Mouse (Mus musculus) stomach, embryonic 14.5 days (tissue): ENCODE data around the gene Galns. TPM values are rescaled to one million over a fixed set of nuclear protein-coding genes. Genes with fewer than 3 reads are reported as not detected.
A peak's percentile ranks its signal among the peaks of the same experiment; 100 is the strongest.
"Not testable (repeated sequence)": the region's sequence is repeated elsewhere in the genome, so short reads cannot be mapped to it uniquely, and the experiment has no call there.

Experiments used
- ATAC-seq: fragments of 200-750 bp; cut with Nextera tagmentation; 2 replicates; pipeline ENCODE4 v1.8.0; 2017; ENCODE audit warnings: low read depth, moderate TSS enrichment; ENCODE audit not compliant: insufficient number of reproducible peaks, insufficient read depth, low FRiP score
- H3K27ac ChIP-seq: fragments of 300-500 bp; sonication (generic); 2 replicates; pipeline ENCODE4 v1.5.1; 2014; ENCODE audit warnings: mild to moderate bottlenecking, low read length, moderate library complexity, mixed read lengths
- H3K27me3 ChIP-seq: fragments of 300-500 bp; sonication (generic); 2 replicates; pipeline ENCODE4 v1.6.1; 2014; ENCODE audit warnings: low read length, control low read depth, mixed read lengths; ENCODE audit not compliant: control insufficient read depth, insufficient read depth
- H3K36me3 ChIP-seq: fragments of 300-500 bp; sonication (generic); 2 replicates; pipeline ENCODE4 v1.6.1; 2014; ENCODE audit warnings: mild to moderate bottlenecking, control low read depth, low read length, moderate library complexity, mixed read lengths; ENCODE audit not compliant: control insufficient read depth, insufficient read depth
- H3K4me1 ChIP-seq: fragments of 300-500 bp; sonication (generic); 2 replicates; pipeline ENCODE4 v1.6.1; 2014; ENCODE audit warnings: low read length, control low read depth, mixed read lengths; ENCODE audit not compliant: control insufficient read depth, insufficient read depth
- H3K4me2 ChIP-seq: fragments of 300-500 bp; sonication (generic); replicated peaks from 2 replicates; pipeline ENCODE4 v1.6.1; 2014; ENCODE audit warnings: low read depth, low read length, control low read depth
- H3K4me3 ChIP-seq: fragments of 300-500 bp; sonication (generic); 2 replicates; pipeline ENCODE4 v1.5.1; 2014; ENCODE audit warnings: low read depth, low read length, control low read depth
- H3K9ac ChIP-seq: fragments of 300-500 bp; sonication (generic); replicated peaks from 2 replicates; pipeline ENCODE4 v1.6.1; 2014; ENCODE audit warnings: low read depth, mild to moderate bottlenecking, control low read depth, low read length, moderate library complexity, mixed read lengths
- H3K9me3 ChIP-seq: fragments of 300-500 bp; sonication (generic); 2 replicates; pipeline ENCODE4 v1.6.1; 2016; ENCODE audit warnings: low read depth, low read length, control low read depth; ENCODE audit not compliant: control insufficient read depth
- WGBS: fragments of 180-500 bp; shearing (Covaris S2); extraction: QIAGEN DNeasy Blood & Tissue Kit; methylation state at CpG from one replicate; pipeline ENCODE4 v1.1.7; 2014; 5-methylcytosine and 5-hydroxymethylcytosine counted together
- polyA plus RNA-seq: library from polyadenylated mRNA; unstranded; fragments of >200 nt; fragmentation: Nextera tagmentation; extraction: Ambion mirVana; gene quantifications from 2 replicates; pipeline ENCODE4 v1.2.1, GENCODE M21; 2014

Gene Galns
- polyA plus RNA-seq, 1 experiment from 2014 or later, result 14.6 TPM

DNA sequence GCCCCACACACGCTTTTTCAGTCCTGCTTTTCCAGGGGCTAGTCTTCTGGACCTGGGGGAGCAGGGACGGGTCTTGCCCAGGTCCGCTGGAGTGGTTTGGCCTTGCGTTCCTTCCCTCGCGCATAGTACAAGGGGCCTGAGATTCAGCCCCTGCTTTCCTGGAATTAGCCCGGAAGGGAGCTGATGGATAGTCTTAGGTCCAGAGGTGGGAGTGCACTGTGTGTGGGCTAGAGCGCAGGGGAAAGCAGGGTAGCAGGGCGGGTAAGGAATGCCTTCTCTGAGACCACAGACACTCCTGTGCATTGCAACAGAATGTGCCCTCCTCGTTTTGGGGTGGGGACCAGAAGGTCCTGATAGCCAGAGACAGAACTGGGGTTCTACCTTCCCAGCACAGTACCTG lies 34.1 kb downstream of the Galns start:
- Histone ChIP-seq H3K27me3 (no peaks in the 10 kb centered on the region), H3K4me2 (peak overlapping the region; percentile 88), H3K27ac (peak overlapping the region; percentile 74; the same call in 1 of the 2 replicates), H3K9ac (no peak overlapping the region; the same call in 1 of the 2 replicates), H3K4me3 (peak overlapping the region; percentile 74), H3K4me1 (peaks cover 36% of the 10 kb centered on the region), H3K36me3 (peaks cover 15% of the 10 kb centered on the region), H3K9me3 (no peaks in the 10 kb centered on the region)
- ATAC-seq, result peak; percentile 14; the same call in 1 of the 2 replicates
- WGBS, result 17% methylated on average over 10 of the region's 10 CpGs

GRCm38 (mm10) chr8:122576648-122577022 lies 34.6 kb downstream of the Galns start, which contains the start of gene Aprt:
Aprt (minus strand) TSS chr8:122576909.
- Histone ChIP-seq H3K4me1 (peaks cover 36% of the 10 kb centered on the region), H3K27ac (peak within 1 kb of the TSS; percentile 77), H3K9ac (peak within 1 kb of the TSS; percentile 83), H3K36me3 (peaks cover 20% of the 10 kb centered on the region), H3K9me3 (no peaks in the 10 kb centered on the region), H3K4me2 (peak within 1 kb of the TSS; percentile 88), H3K27me3 (no peaks in the 10 kb centered on the region), H3K4me3 (peak within 1 kb of the TSS; percentile 74)
- ATAC-seq, result peak; percentile 89
- WGBS, result under 1% methylated on average over 39 of the region's 39 CpGs

DNA sequence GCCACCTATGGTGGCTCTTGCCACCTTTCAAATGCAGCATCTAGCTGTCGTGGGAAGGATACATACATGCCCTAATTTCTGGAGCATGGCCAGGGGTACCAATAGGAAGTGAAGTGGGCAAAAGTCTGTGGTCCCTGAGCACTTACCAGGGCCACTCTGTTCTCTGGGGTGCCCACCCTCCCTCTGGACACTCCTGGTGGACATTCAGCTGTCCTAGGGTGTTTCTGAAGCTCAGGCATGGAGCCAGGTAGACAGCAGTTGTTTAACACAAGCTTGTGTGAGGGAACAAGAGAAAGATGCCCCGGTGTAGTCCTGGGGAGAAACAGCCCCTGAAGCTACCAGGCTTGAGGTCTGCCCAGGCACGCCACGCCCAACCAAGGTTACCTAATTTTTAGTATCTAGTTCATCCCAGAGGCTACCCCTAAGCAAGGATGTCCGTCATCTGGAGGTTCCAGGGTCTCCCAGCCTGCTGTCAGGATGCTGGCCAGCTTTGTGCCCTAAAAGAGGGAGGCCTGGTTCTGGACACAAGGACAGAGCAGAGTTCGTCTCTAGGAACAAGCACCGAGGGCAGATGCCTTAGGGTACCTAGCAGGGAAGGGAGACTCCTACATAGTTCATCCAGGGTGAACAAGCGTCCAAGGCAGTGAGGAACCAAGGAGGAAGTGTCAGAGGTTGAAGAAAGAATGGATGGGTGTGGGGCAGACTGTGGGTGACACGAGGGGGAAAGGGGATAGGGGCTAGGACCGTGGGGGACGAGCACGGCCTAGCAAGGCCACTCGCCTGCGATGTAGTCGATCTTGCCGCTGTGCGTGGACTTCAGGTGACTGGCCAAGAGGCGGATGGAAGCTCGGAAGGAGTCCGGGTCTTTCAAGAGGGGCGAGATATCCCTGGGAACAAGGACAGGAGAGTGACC lies 35.3 kb downstream of the Galns start:
- Histone ChIP-seq H3K4me3 (peak overlapping the region; percentile 74), H3K9me3 (no peaks in the 10 kb centered on the region), H3K36me3 (peaks cover 26% of the 10 kb centered on the region), H3K27ac (peak overlapping the region; percentile 77), H3K4me2 (peak overlapping the region; percentile 88), H3K27me3 (no peaks in the 10 kb centered on the region), H3K4me1 (peaks cover 33% of the 10 kb centered on the region), H3K9ac (peak overlapping the region; percentile 83)
- WGBS, result 13% methylated on average over 21 of the region's 21 CpGs
- no peak for ATAC-seq

GRCm38 (mm10) chr8:122575286-122575685 lies 36.0 kb downstream of the Galns start:
- no peak for ATAC-seq
- H3K9ac ChIP-seq, result 0 out of 2 replicates have a peak overlapping the region, but pooled peaks have one; percentile 83
- no peak overlapping the region; the same call in 1 of the 2 replicates for H3K27ac ChIP-seq
- peaks cover 33% of the 10 kb centered on the region for H3K36me3 ChIP-seq
- H3K4me2 ChIP-seq, result peak overlapping the region; percentile 88
- no peaks in the 10 kb centered on the region for H3K27me3 ChIP-seq
- 55% methylated on average over 8 of the region's 8 CpGs for WGBS
- H3K4me3 ChIP-seq, result peak overlapping the region; percentile 74
- H3K4me1 ChIP-seq, result peaks cover 32% of the 10 kb centered on the region
- H3K9me3 ChIP-seq, result no peaks in the 10 kb centered on the region

GRCm38 (mm10) chr8:122574667-122575251 lies 36.5 kb downstream of the Galns start:
- peaks cover 39% of the 10 kb centered on the region for H3K36me3 ChIP-seq
- H3K9me3 ChIP-seq, result no peaks in the 10 kb centered on the region
- H3K4me1 ChIP-seq, result peaks cover 32% of the 10 kb centered on the region
- H3K27me3 ChIP-seq, result no peaks in the 10 kb centered on the region
- peak overlapping the region; percentile 88 for H3K4me2 ChIP-seq
- WGBS, result 19% methylated on average over 10 of the region's 10 CpGs
- ATAC-seq, result no peak
- H3K4me3 ChIP-seq, result no peak overlapping the region
- H3K9ac ChIP-seq, result no peak overlapping the region
- peak overlapping the region; percentile 55; the same call in 1 of the 2 replicates for H3K27ac ChIP-seq

DNA sequence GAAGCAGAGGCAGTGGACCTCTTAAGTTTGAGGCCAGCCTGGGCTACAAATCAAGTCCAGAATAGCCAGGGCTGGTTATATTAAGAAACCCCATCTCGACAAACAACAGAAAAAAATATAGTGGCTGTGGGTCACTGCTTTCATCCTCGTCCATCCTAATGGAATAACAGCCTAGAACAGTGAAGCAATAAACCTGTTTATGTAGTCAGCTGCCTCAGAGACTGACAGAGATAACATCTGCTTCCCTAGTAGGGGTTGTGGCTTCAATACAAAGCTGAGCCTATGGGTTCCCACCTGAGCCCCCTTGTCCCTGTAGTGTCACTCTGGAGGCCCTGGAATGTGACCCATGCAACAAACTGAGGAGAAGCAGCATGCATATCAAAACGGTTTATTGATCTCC lies 37.0 kb downstream of the Galns start:
- Histone ChIP-seq H3K4me3 (no peak overlapping the region), H3K27me3 (no peaks in the 10 kb centered on the region), H3K27ac (peak overlapping the region; percentile 55; the same call in 1 of the 2 replicates), H3K9me3 (no peaks in the 10 kb centered on the region), H3K4me1 (peaks cover 32% of the 10 kb centered on the region), H3K9ac (no peak overlapping the region), H3K36me3 (peaks cover 40% of the 10 kb centered on the region), H3K4me2 (no peak overlapping the region)
- WGBS, result 35% methylated on average over 3 of the region's 3 CpGs
- no peak for ATAC-seq

DNA sequence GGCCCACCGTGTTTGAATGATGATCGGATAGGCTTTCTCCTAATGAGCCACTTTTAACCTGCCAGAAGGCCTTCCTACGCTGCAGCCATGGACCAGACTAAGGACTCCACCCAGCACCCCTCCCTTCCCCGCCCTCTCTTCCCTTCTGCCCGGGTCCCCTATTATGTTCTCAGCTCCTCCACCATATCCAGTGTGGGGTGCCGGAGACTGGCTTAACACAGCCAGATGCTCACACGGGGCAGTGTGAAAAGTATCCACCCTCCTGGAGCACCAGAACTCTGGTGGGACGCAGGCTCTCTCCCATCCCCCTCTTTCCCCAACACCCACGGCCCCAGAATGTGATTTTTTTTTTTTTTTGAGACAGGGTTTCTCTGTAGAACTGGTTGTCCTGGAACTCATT lies 37.7 kb downstream of the Galns start:
- peaks cover 32% of the 10 kb centered on the region for H3K4me1 ChIP-seq
- H3K9ac ChIP-seq, result no peak overlapping the region
- no peak overlapping the region for H3K4me3 ChIP-seq
- no peaks in the 10 kb centered on the region for H3K27me3 ChIP-seq
- H3K4me2 ChIP-seq, result no peak overlapping the region
- H3K36me3 ChIP-seq, result peaks cover 40% of the 10 kb centered on the region
- H3K27ac ChIP-seq, result no peak overlapping the region
- H3K9me3 ChIP-seq, result no peaks in the 10 kb centered on the region
- no peak for ATAC-seq
- 59% methylated on average over 9 of the region's 9 CpGs for WGBS

GRCm38 (mm10) chr8:122573176-122573575 lies 38.1 kb downstream of the Galns start:
- Histone ChIP-seq H3K36me3 (peaks cover 40% of the 10 kb centered on the region), H3K4me1 (peaks cover 32% of the 10 kb centered on the region)
- H3K27ac ChIP-seq, H3K4me2 ChIP-seq, H3K27me3 ChIP-seq, H3K9ac ChIP-seq, ATAC-seq, H3K4me3 ChIP-seq, H3K9me3 ChIP-seq: not testable (repeated sequence)
- WGBS, result 40% methylated on average over 4 of the region's 4 CpGs
